Mouse (Mus musculus) embryonic fibroblast, embryonic 13.5 days (primary cell): Measurements from ENCODE around the gene Dgcr2.
A peak's percentile ranks its signal among the peaks of the same experiment; 100 is the strongest.

Experiments
- CTCF ChIP-seq: IDR thresholded peaks from 2 replicates; pipeline ENCODE4 v1.5.1; 2011; ENCODE audit warnings: mild to moderate bottlenecking, control low read depth, low read length, moderate library complexity, borderline replicate concordance; ENCODE audit not compliant: insufficient read depth
- POLR2A ChIP-seq: IDR thresholded peaks from 2 replicates; pipeline ENCODE4 v1.6.1; 2011; ENCODE audit warnings: low read depth, mild to moderate bottlenecking, control low read depth, low read length, moderate library complexity

- TF ChIP-seq POLR2A (no peak), CTCF (peak; percentile 32; the same call in 1 of the 2 replicates)
Observed at GRCm38 (mm10) chr16:17802839-17803674, 95.3 kb downstream of the Dgcr2 start.
